Mouse (Mus musculus) midbrain, embryonic 10.5 days (tissue): ENCODE data around the gene Glcci1. TPM values are rescaled to one million over a fixed set of nuclear protein-coding genes. Genes with fewer than 3 reads are reported as not detected.

Source experiments
- DNase-seq: peaks from one replicate; pipeline ENCODE4 v3.0.0-alpha.2; 2017; ENCODE audit warnings: low spot score
- H3K27ac ChIP-seq: fragments of 300-500 bp; sonication (generic); replicated peaks from 2 replicates; pipeline ENCODE4 v1.5.1; 2016; ENCODE audit warnings: mild to moderate bottlenecking
- H3K27me3 ChIP-seq: fragments of 300-500 bp; sonication (generic); 2 replicates; pipeline ENCODE4 v1.6.1; 2016; ENCODE audit warnings: low read depth, mild to moderate bottlenecking; ENCODE audit not compliant: poor library complexity, severe bottlenecking
- H3K36me3 ChIP-seq: fragments of 300-500 bp; sonication (generic); 2 replicates; pipeline ENCODE4 v1.6.1; 2016; ENCODE audit warnings: mild to moderate bottlenecking, moderate library complexity
- H3K4me1 ChIP-seq: fragments of 300-500 bp; sonication (generic); 2 replicates; pipeline ENCODE4 v1.6.1; 2016
- H3K4me3 ChIP-seq: fragments of 300-500 bp; sonication (generic); 2 replicates; pipeline ENCODE4 v1.5.1; 2016; ENCODE audit warnings: mild to moderate bottlenecking, moderate library complexity
- H3K9me3 ChIP-seq: fragments of 300-500 bp; sonication (generic); replicated peaks from 2 replicates; pipeline ENCODE4 v1.6.1; 2016; ENCODE audit warnings: mild to moderate bottlenecking
- WGBS: fragments of 180-500 bp; shearing (Covaris S2); methylation state at CpG from one replicate; pipeline ENCODE4 v1.1.7; 2016; 5-methylcytosine and 5-hydroxymethylcytosine counted together
- polyA plus RNA-seq: library from polyadenylated mRNA; unstranded; fragments of >200 nt; fragmentation: Nextera tagmentation; extraction: Ambion mirVana; gene quantifications from 2 replicates; pipeline ENCODE4 v1.2.1, GENCODE M21; 2016

The Glcci1 gene
- polyA plus RNA-seq, 1 experiment from 2014 or later = 6.2 TPM

DNA sequence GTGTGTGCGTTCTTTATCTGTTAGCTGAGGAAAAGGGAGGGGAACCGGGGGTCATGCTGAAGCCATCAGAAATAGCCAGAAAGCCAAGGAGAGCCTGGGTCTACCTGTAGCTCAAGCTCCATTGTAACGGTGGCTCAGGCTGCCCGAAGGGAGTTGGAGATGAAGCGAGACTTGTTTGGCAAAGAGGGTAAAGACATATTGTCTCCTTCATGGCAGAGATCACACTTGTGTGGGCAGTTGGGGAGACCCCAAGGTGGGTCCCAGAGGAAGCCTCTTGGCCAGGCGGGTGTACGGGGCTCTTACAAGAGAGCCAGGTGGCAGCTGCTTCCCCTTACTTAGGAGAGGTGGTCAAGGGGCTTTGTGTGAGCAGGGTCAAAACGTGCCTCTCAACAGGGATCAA is 118.8 kb downstream of the Glcci1 start:
- H3K4me1 ChIP-seq = peaks cover 3% of the 10 kb centered on the region; the same call in 1 of the 2 replicates
- H3K9me3 ChIP-seq = no peaks in the 10 kb centered on the region
- DNase-seq = no peak
- no peak overlapping the region for H3K4me3 ChIP-seq
- WGBS = 93% methylated on average over 8 of the region's 8 CpGs
- H3K27me3 ChIP-seq = no peaks in the 10 kb centered on the region
- H3K27ac ChIP-seq = no peak overlapping the region
- H3K36me3 ChIP-seq = no peaks in the 10 kb centered on the region

DNA sequence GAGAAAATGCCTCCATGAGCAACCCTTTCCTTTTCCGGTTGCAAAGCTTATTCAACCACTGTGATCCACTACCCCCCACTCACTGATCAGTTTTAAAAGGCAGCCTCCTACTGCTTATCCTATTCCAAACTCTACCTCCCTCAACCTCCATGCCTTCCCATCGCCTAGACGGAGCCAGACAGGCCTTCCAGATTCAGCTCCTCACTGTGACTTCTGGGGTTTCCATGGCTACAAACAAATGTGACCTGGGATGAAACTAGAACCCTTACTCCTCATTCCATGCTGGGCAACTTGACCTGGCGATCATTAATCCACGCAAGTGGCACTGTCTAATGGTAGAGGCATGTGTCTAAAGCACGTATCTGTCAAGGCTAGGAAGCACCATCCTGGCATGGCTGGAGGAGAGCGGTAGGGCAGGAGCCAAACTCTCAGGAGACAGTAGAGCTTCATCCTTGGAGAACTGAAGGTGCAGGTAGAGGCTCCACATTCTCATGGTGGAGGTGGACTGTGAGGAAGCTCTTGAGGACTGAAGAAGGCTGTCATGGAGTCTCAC is 119.4 kb downstream of the Glcci1 start:
- no peak overlapping the region for H3K27ac ChIP-seq
- WGBS = 90% methylated on average over 7 of the region's 7 CpGs
- H3K9me3 ChIP-seq = no peaks in the 10 kb centered on the region
- H3K4me3 ChIP-seq = no peak overlapping the region
- H3K27me3 ChIP-seq = no peaks in the 10 kb centered on the region
- no peaks in the 10 kb centered on the region for H3K36me3 ChIP-seq
- H3K4me1 ChIP-seq = peaks cover 3% of the 10 kb centered on the region; the same call in 1 of the 2 replicates
- DNase-seq = no peak

DNA sequence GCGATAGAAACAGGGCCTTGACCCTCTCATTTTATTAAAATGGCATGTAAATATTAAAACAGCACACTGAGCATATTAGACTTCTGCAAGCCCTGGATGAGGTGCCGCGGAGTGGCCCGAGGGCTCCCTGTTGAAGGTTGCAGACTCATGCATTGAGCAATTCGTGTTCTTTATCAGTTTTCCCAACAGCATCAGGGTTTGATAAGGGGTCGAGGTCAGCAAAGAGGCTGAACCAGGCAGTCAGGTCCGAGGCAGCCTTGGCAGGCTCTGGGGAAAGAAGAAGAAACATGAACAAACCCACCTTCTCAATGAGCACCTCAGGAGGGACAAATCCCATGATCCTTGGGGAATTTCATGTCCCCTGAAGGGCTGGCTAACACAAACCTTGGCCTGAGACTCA is 121.1 kb downstream of the Glcci1 start:
- WGBS = 88% methylated on average over 7 of the region's 7 CpGs
- Histone ChIP-seq H3K4me1 (peaks cover 3% of the 10 kb centered on the region; the same call in 1 of the 2 replicates), H3K36me3 (no peaks in the 10 kb centered on the region), H3K27ac (no peak overlapping the region), H3K27me3 (no peaks in the 10 kb centered on the region), H3K4me3 (no peak overlapping the region), H3K9me3 (no peaks in the 10 kb centered on the region)
- no peak for DNase-seq

DNA sequence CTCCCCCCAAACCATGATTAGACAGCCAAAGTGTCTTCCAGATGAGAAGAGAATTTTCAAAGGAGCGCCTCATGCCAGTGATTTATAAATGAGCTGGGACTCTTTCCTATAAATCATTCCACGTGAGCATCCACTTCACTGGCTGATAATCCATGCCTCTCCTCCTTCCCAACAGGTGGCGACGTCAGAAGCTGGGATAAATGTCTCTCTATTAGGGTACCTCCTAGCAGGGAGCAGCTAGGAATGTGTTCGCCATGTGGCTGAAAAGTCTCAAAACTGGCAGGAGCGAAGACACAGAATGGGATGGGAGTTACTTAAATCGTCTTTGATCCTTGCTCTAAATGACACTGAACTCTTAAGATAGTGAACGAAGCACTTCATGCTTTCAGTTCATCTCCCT is 122.0 kb downstream of the Glcci1 start:
- no peak overlapping the region for H3K27ac ChIP-seq
- no peak for DNase-seq
- no peak overlapping the region for H3K4me3 ChIP-seq
- H3K36me3 ChIP-seq = no peaks in the 10 kb centered on the region
- H3K27me3 ChIP-seq = no peaks in the 10 kb centered on the region
- H3K4me1 ChIP-seq = peaks cover 3% of the 10 kb centered on the region; the same call in 1 of the 2 replicates
- no peaks in the 10 kb centered on the region for H3K9me3 ChIP-seq
- WGBS = 80% methylated on average over 8 of the region's 8 CpGs

- Histone ChIP-seq H3K36me3 (no peaks in the 10 kb centered on the region), H3K4me3 (no peak overlapping the region), H3K27ac (no peak overlapping the region), H3K4me1 (peaks cover 3% of the 10 kb centered on the region; the same call in 1 of the 2 replicates), H3K27me3 (no peaks in the 10 kb centered on the region), H3K9me3 (no peaks in the 10 kb centered on the region)
- 78% methylated on average over 5 of the region's 5 CpGs for WGBS
- DNase-seq = no peak
Observed at GRCm38 (mm10) chr6:8631986-8632632, 122.7 kb downstream of the Glcci1 start.

DNA sequence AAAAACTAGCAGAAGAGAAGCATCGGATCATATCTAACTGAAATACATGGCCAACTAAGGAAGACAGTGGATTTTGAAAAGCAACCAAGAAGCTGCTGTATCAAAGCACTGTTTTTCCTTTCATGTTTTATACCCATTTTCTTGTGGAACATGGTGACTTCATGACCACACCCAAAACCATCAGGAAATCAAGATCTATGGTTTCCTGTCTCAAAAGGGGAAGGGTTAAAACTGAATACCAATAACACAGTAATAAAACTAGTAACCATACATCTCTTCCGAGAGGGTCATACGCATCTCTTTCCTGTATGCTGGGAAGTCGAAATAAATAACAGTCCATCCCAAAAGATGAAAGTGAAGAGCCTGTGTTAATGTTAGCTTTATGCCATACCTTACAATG is 123.3 kb downstream of the Glcci1 start:
- no peaks in the 10 kb centered on the region for H3K4me1 ChIP-seq
- H3K4me3 ChIP-seq = no peak overlapping the region
- H3K9me3 ChIP-seq = no peaks in the 10 kb centered on the region
- no peak overlapping the region for H3K27ac ChIP-seq
- H3K27me3 ChIP-seq = no peaks in the 10 kb centered on the region
- no peak for DNase-seq
- H3K36me3 ChIP-seq = no peaks in the 10 kb centered on the region
- WGBS = 90% methylated on average over 4 of the region's 4 CpGs

GRCm38 (mm10) chr6:8638122-8638521 is 128.7 kb downstream of the Glcci1 start:
- H3K9me3 ChIP-seq = no peaks in the 10 kb centered on the region
- H3K4me1 ChIP-seq = peaks cover 3% of the 10 kb centered on the region; the same call in 1 of the 2 replicates
- no peaks in the 10 kb centered on the region for H3K36me3 ChIP-seq
- no peak for DNase-seq
- 89% methylated on average over 4 of the region's 4 CpGs for WGBS
- no peak overlapping the region for H3K27ac ChIP-seq
- no peaks in the 10 kb centered on the region for H3K27me3 ChIP-seq
- no peak overlapping the region for H3K4me3 ChIP-seq

- H3K4me3 ChIP-seq = no peak overlapping the region
- DNase-seq = no peak
- H3K27me3 ChIP-seq = no peaks in the 10 kb centered on the region
- peaks cover 3% of the 10 kb centered on the region; the same call in 1 of the 2 replicates for H3K4me1 ChIP-seq
- H3K27ac ChIP-seq = no peak overlapping the region
- H3K9me3 ChIP-seq = no peaks in the 10 kb centered on the region
- H3K36me3 ChIP-seq = no peaks in the 10 kb centered on the region
- WGBS = 89% methylated on average over 4 of the region's 4 CpGs
Observed at GRCm38 (mm10) chr6:8638899-8639298, 129.5 kb downstream of the Glcci1 start.

- H3K4me3 ChIP-seq = no peak overlapping the region
- peaks cover 3% of the 10 kb centered on the region; the same call in 1 of the 2 replicates for H3K4me1 ChIP-seq
- no peaks in the 10 kb centered on the region for H3K9me3 ChIP-seq
- no peak overlapping the region for H3K27ac ChIP-seq
- H3K36me3 ChIP-seq = no peaks in the 10 kb centered on the region
- no peaks in the 10 kb centered on the region for H3K27me3 ChIP-seq
- no peak for DNase-seq
- WGBS = 87% methylated on average over 2 of the region's 2 CpGs
Observed at GRCm38 (mm10) chr6:8639526-8639925, 130.1 kb downstream of the Glcci1 start.

GRCm38 (mm10) chr6:8640863-8641262 is 131.5 kb downstream of the Glcci1 start:
- H3K4me1 ChIP-seq = peaks cover 11% of the 10 kb centered on the region; the same call in 1 of the 2 replicates
- H3K27ac ChIP-seq = no peak overlapping the region
- no peak for DNase-seq
- WGBS = 90% methylated on average over 5 of the region's 5 CpGs
- H3K27me3 ChIP-seq = no peaks in the 10 kb centered on the region
- no peaks in the 10 kb centered on the region for H3K9me3 ChIP-seq
- no peak overlapping the region for H3K4me3 ChIP-seq
- no peaks in the 10 kb centered on the region for H3K36me3 ChIP-seq

DNA sequence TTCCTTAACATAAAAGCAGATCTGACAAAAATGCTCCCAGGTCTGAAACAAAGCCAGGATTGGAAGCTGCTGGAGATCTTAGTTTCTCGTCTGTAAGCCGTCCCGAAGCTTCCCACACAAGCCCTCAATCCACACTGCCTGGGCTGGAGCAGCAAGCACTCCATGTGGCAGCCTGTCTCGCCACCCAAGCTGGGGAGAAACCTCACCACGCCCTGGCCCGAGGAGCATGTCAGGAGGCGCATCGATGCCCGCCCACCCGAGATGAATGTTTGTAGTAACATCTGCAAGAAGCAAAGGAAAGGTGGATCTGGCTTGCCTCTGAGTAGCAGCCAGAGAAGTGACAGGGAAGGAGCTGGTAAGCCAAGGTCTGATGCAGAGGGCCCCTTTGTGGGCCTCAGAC is 135.3 kb downstream of the Glcci1 start:
- Histone ChIP-seq H3K9me3 (no peaks in the 10 kb centered on the region), H3K27me3 (no peaks in the 10 kb centered on the region), H3K4me3 (no peak overlapping the region), H3K27ac (peak overlapping the region; percentile 24), H3K4me1 (peaks cover 16% of the 10 kb centered on the region; the same call in 1 of the 2 replicates), H3K36me3 (no peaks in the 10 kb centered on the region)
- no peak for DNase-seq
- 84% methylated on average over 10 of the region's 10 CpGs for WGBS

DNA sequence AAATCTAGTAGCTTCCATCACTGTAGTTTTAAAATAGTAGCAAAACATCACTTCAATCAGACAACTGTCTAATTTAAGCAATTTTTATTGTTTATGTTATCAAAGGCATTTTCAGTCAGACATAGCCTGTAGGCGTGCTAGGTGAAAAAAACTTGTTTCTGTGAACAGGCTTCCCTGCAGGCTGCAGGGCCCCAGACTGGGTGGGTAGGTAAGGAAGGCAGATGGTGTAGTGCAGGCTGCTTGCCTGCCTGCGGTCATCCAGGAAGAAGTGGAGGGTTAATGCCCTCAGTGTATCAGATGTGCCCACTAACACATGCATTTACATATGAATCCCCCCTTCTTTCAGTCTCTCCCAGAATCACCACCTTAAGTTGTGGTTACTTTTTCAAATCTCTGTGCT is 136.3 kb downstream of the Glcci1 start:
- Histone ChIP-seq H3K27me3 (no peaks in the 10 kb centered on the region), H3K9me3 (no peaks in the 10 kb centered on the region), H3K27ac (no peak overlapping the region), H3K36me3 (no peaks in the 10 kb centered on the region), H3K4me1 (peaks cover 16% of the 10 kb centered on the region; the same call in 1 of the 2 replicates), H3K4me3 (no peak overlapping the region)
- DNase-seq = no peak
- WGBS = 64% methylated on average over 2 of the region's 2 CpGs
